Comparison of ENCODE assay signal across 29 mouse cellular contexts in genomic region chr11:90057070-90057469, GRCm38 (mm10). TPM values are rescaled to one million over a fixed set of nuclear protein-coding genes. Genes with fewer than 3 reads are reported as not detected.
DNase-seq lines count a peak whose midpoint lies in the region; ATAC-seq and TF ChIP-seq lines count a peak whose summit lies in the region.
"Had no signal": no experiment of that assay in that cellular context is flagged by ENCODE, and none has a peak within 500 bp of the region (broad histone marks: within the 10 kb centered on the region; RNA-seq: fewer than 3 reads in every experiment).

No protein-coding gene starts in this region.

- H3K36me3 ChIP-seq in lung, embryonic 14.5 days (ENCODE audit: insufficient read depth), result no peaks in the 10 kb centered on the region
- H3K36me3 ChIP-seq: limb, embryonic 15.5 days; midbrain, embryonic 10.5 days; neural tube, embryonic 15.5 days; stomach, embryonic 15.5 days had no signal

- no peak overlapping the region for H3K4me3 ChIP-seq in lung, embryonic 14.5 days (ENCODE audit: low read depth, low read length)
- H3K4me3 ChIP-seq: forebrain, embryonic 13.5 days; gastrocnemius, adult 2 months; limb, embryonic 15.5 days; midbrain, embryonic 10.5 days; neural tube, embryonic 15.5 days; stomach, embryonic 15.5 days had no signal

- ATAC-seq in lung, embryonic 14.5 days (ENCODE audit: insufficient read depth), result no peak
- ATAC-seq: forebrain, embryonic 13.5 days; hindbrain, postnatal 0 days; intestine, embryonic 16.5 days had no signal

- H3K9ac ChIP-seq in lung, embryonic 14.5 days, result no peak overlapping the region
- H3K9ac ChIP-seq: forebrain, embryonic 13.5 days; limb, embryonic 15.5 days; liver, embryonic 14.5 days; neural tube, embryonic 15.5 days; stomach, embryonic 15.5 days had no signal

- H3K27me3 ChIP-seq in lung, embryonic 14.5 days (ENCODE audit: insufficient read depth, low read length), result no peaks in the 10 kb centered on the region
- H3K27me3 ChIP-seq: forebrain, embryonic 13.5 days; limb, embryonic 15.5 days; neural tube, embryonic 15.5 days; stomach, embryonic 15.5 days had no signal

- no peak overlapping the region; the same call in 1 of the 2 replicates for H3K27ac ChIP-seq in lung, embryonic 14.5 days (ENCODE audit: low read depth)
- H3K27ac ChIP-seq: forebrain, embryonic 13.5 days; gastrocnemius, adult 2 months; hindbrain, postnatal 0 days; limb, embryonic 15.5 days; liver, embryonic 14.5 days; midbrain, embryonic 10.5 days; neural tube, embryonic 15.5 days; stomach, embryonic 15.5 days had no signal

- WGBS in lung, embryonic 14.5 days, result 42% methylated on average over 2 of the region's 2 CpGs

- no peaks in the 10 kb centered on the region; the same call in 1 of the 2 replicates for H3K9me3 ChIP-seq in lung, embryonic 14.5 days (ENCODE audit: low read depth, low read length)
- H3K9me3 ChIP-seq: limb, embryonic 15.5 days; neural tube, embryonic 15.5 days; stomach, embryonic 15.5 days had no signal

- TF ChIP-seq CTCF in lung, embryonic 14.5 days (IDR thresholded peaks at IDR 0.05; ENCODE audit: low read depth), result no peak
- no peak for TF ChIP-seq CTCF in brain, embryonic 14.5 days (IDR thresholded peaks at IDR 0.05; ENCODE audit: borderline replicate concordance, extremely low read depth, insufficient read depth, insufficient read length)

- H3K4me1 ChIP-seq in lung, embryonic 14.5 days (ENCODE audit: insufficient read depth), result no peaks in the 10 kb centered on the region
- H3K4me1 ChIP-seq: midbrain, embryonic 10.5 days; neural tube, embryonic 15.5 days had no signal

- no peak for TF ChIP-seq POLR2A in brain, embryonic 14.5 days (IDR thresholded peaks at IDR 0.05; ENCODE audit: borderline replicate concordance, extremely low read depth, insufficient read depth, insufficient read length, poor library complexity, severe bottlenecking)

- intact Hi-C loops in gastrocnemius, postnatal 36 days (cut with DNase I), result no loop called here

- DNase-seq in kidney, postnatal 4 days, result peak; percentile 40 to 42
- DNase-seq in kidney, postnatal 36 days, result no peak
- DNase-seq in lung, embryonic 14.5 days, result peak; percentile 62
- no peak for DNase-seq in lung, adult 18-20 months
- peak; percentile 25 for DNase-seq in brain, adult 2 months (ENCODE audit: low read depth, low spot score)
- peak; percentile 41 for DNase-seq in brain, embryonic 14.5 days (ENCODE audit: low read depth)
- DNase-seq in gastrocnemius, postnatal 36 days, result no peak
- DNase-seq: adrenal gland, adult 2 months; cerebellum, adult 2 months; cerebellum, postnatal 36 days; embryo, embryonic 11 days; gastrocnemius, adult 2 months; layer of hippocampus, postnatal 36 days; left cerebral cortex, postnatal 4 days; right cerebral cortex, adult 18-20 months; right cerebral cortex, postnatal 4 days; thymus, postnatal 25 days had no signal

- no peak overlapping the region for H3K4me2 ChIP-seq in lung, embryonic 14.5 days
- H3K4me2 ChIP-seq: forebrain, embryonic 13.5 days; heart, embryonic 11.5 days; limb, embryonic 15.5 days; neural tube, embryonic 15.5 days; stomach, embryonic 15.5 days had no signal

RNA-seq across cellular contexts. Expression of gene Tmem100, which starts 26.9 kb away (rescaled TPM):
- 20.9 and 23.0 TPM in 2 replicates for polyA plus RNA-seq in lung, embryonic 14.5 days (2014; fragmentation: Nextera tagmentation; extraction: Ambion mirVana)
- 4.7 and 6.5 TPM in 2 replicates for polyA plus RNA-seq in brain, embryonic 14.5 days (2012; rRNA removed)
- 10 to 100 TPM; 11.9 to 12.0 TPM for total RNA-seq in gastrocnemius, postnatal 36 days (2021)
- total RNA-seq: hematopoietic stem cell, adult 5-6 weeks; MEL had no signal
- polyA plus RNA-seq: C2C12 had no signal

RNA-seq across cellular contexts. Expression of gene Pctp, which starts 54.4 kb away (rescaled TPM):
- 6.4 and 8.3 TPM in 2 replicates for polyA plus RNA-seq in lung, embryonic 14.5 days (2014; fragmentation: Nextera tagmentation; extraction: Ambion mirVana)
- polyA plus RNA-seq in brain, embryonic 14.5 days (2012; rRNA removed), result 0.85 and 1.1 TPM in 2 replicates
- total RNA-seq in gastrocnemius, postnatal 36 days (2021), result 1 to 10 TPM; 3.0 TPM

Comparison
In these comparisons a context has a peak if more than half of its experiments do, and no peak if none do; other contexts are left out.
1. DNase-seq: peak in kidney, postnatal 4 days (2 of 2), lung, embryonic 14.5 days (single experiment), brain, adult 2 months (single experiment) and brain, embryonic 14.5 days (single experiment); none in kidney, postnatal 36 days (0 of 2), lung, adult 18-20 months (0 of 2) and gastrocnemius, postnatal 36 days (0 of 2).